Mouse (Mus musculus): ENCODE measurements at regions not wholly inside any gene's neighbourhood (a gene's known extent, or its start where the extent isn't known, plus 50 kb on each side); places are given as distances from the start of the nearest gene placed in this dataset.

- H3K4me2 ChIP-seq (replicated peaks; ENCODE audit: low read depth, low read length): no peak overlapping the region
- H3K9ac ChIP-seq (replicated peaks; ENCODE audit: low read length): no peak overlapping the region
- no peaks in the 10 kb centered on the region for H3K27me3 ChIP-seq (ENCODE audit: insufficient read depth, low read length)
- H3K4me1 ChIP-seq (ENCODE audit: insufficient read depth, low read length): no peaks in the 10 kb centered on the region
- no peak for ATAC-seq (ENCODE audit: low FRiP score, low TSS enrichment)
- no peak overlapping the region for H3K27ac ChIP-seq (ENCODE audit: low read length)
- WGBS: 86% methylated on average over 5 of the region's 5 CpGs
- no peaks in the 10 kb centered on the region for H3K9me3 ChIP-seq (ENCODE audit: low read length)
- no peak overlapping the region for H3K4me3 ChIP-seq (ENCODE audit: low read length)
- no peaks in the 10 kb centered on the region for H3K36me3 ChIP-seq (ENCODE audit: insufficient read depth, low read length)
Observed at GRCm38 (mm10) chr8:76187293-76187692, 711.9 kb upstream of the Nr3c2 start.

GRCm38 (mm10) chr8:76211891-76212290 is 687.4 kb upstream of the Nr3c2 start:
- Histone ChIP-seq H3K4me3 (ENCODE audit: low read length) (no peak overlapping the region), H3K9ac (replicated peaks; ENCODE audit: low read length) (no peak overlapping the region), H3K4me2 (replicated peaks; ENCODE audit: low read depth, low read length) (no peak overlapping the region), H3K27ac (ENCODE audit: low read length) (no peak overlapping the region), H3K36me3 (ENCODE audit: insufficient read depth, low read length) (no peaks in the 10 kb centered on the region), H3K4me1 (ENCODE audit: insufficient read depth, low read length) (no peaks in the 10 kb centered on the region), H3K9me3 (ENCODE audit: low read length) (no peaks in the 10 kb centered on the region), H3K27me3 (ENCODE audit: insufficient read depth, low read length) (no peaks in the 10 kb centered on the region)
- ATAC-seq (ENCODE audit: low FRiP score, low TSS enrichment): no peak
- WGBS: 80% methylated on average over 4 of the region's 4 CpGs

- no peak for ATAC-seq (ENCODE audit: low FRiP score, low TSS enrichment)
- no peaks in the 10 kb centered on the region for H3K4me1 ChIP-seq (ENCODE audit: insufficient read depth, low read length)
Observed at GRCm38 (mm10) chr8:76217819-76218580, 681.2 kb upstream of the Nr3c2 start.

GRCm38 (mm10) chr8:76230847-76231246 is 668.4 kb upstream of the Nr3c2 start:
- H3K9me3 ChIP-seq (ENCODE audit: low read length): no peaks in the 10 kb centered on the region
- no peaks in the 10 kb centered on the region for H3K4me1 ChIP-seq (ENCODE audit: insufficient read depth, low read length)
- H3K4me2 ChIP-seq (replicated peaks; ENCODE audit: low read depth, low read length): no peak overlapping the region
- no peak for ATAC-seq (ENCODE audit: low FRiP score, low TSS enrichment)
- no peak overlapping the region for H3K27ac ChIP-seq (ENCODE audit: low read length)
- H3K4me3 ChIP-seq (ENCODE audit: low read length): no peak overlapping the region
- 33% methylated on average over 1 of the region's 1 CpGs for WGBS
- H3K27me3 ChIP-seq (ENCODE audit: insufficient read depth, low read length): no peaks in the 10 kb centered on the region
- no peaks in the 10 kb centered on the region for H3K36me3 ChIP-seq (ENCODE audit: insufficient read depth, low read length)
- no peak overlapping the region for H3K9ac ChIP-seq (replicated peaks; ENCODE audit: low read length)

More at GRCm38 (mm10) chr8:76217819-76218580, 681.2 kb upstream of the Nr3c2 start:
- Histone ChIP-seq H3K9ac (replicated peaks; ENCODE audit: low read length) (no peak overlapping the region), H3K9me3 (ENCODE audit: low read length) (no peaks in the 10 kb centered on the region), H3K4me2 (replicated peaks; ENCODE audit: low read depth, low read length) (no peak overlapping the region), H3K27me3 (ENCODE audit: insufficient read depth, low read length) (no peaks in the 10 kb centered on the region), H3K4me3 (ENCODE audit: low read length) (no peak overlapping the region), H3K27ac (ENCODE audit: low read length) (no peak overlapping the region), H3K36me3 (ENCODE audit: insufficient read depth, low read length) (no peaks in the 10 kb centered on the region)
- WGBS: 61% methylated on average over 4 of the region's 4 CpGs

- H3K4me3 ChIP-seq (ENCODE audit: low read length): no peak overlapping the region
- no peak overlapping the region for H3K27ac ChIP-seq (ENCODE audit: low read length)
- H3K27me3 ChIP-seq (ENCODE audit: insufficient read depth, low read length): no peaks in the 10 kb centered on the region
- no peak for ATAC-seq (ENCODE audit: low FRiP score, low TSS enrichment)
- no peak overlapping the region for H3K4me2 ChIP-seq (replicated peaks; ENCODE audit: low read depth, low read length)
- no peak overlapping the region for H3K9ac ChIP-seq (replicated peaks; ENCODE audit: low read length)
- H3K36me3 ChIP-seq (ENCODE audit: insufficient read depth, low read length): no peaks in the 10 kb centered on the region
- 83% methylated on average over 3 of the region's 3 CpGs for WGBS
- no peaks in the 10 kb centered on the region for H3K4me1 ChIP-seq (ENCODE audit: insufficient read depth, low read length)
- H3K9me3 ChIP-seq (ENCODE audit: low read length): no peaks in the 10 kb centered on the region
Observed at GRCm38 (mm10) chr8:76249194-76249593, 650.0 kb upstream of the Nr3c2 start.

GRCm38 (mm10) chr8:76252161-76253010 is 646.9 kb upstream of the Nr3c2 start:
- H3K4me3 ChIP-seq (ENCODE audit: low read length): no peak overlapping the region
- 76% methylated on average over 9 of the region's 9 CpGs for WGBS
- H3K9me3 ChIP-seq (ENCODE audit: low read length): no peaks in the 10 kb centered on the region
- no peak overlapping the region for H3K4me2 ChIP-seq (replicated peaks; ENCODE audit: low read depth, low read length)
- no peaks in the 10 kb centered on the region for H3K4me1 ChIP-seq (ENCODE audit: insufficient read depth, low read length)
- H3K9ac ChIP-seq (replicated peaks; ENCODE audit: low read length): no peak overlapping the region
- no peaks in the 10 kb centered on the region for H3K36me3 ChIP-seq (ENCODE audit: insufficient read depth, low read length)
- no peaks in the 10 kb centered on the region for H3K27me3 ChIP-seq (ENCODE audit: insufficient read depth, low read length)
- no peak for ATAC-seq (ENCODE audit: low FRiP score, low TSS enrichment)
- no peak overlapping the region for H3K27ac ChIP-seq (ENCODE audit: low read length)

Data from kidney, embryonic 16.5 days (tissue).